Mouse (Mus musculus): Measurements from ENCODE around the gene Oxa1l. TPM values are rescaled to one million over a fixed set of nuclear protein-coding genes. Genes with fewer than 3 reads are reported as not detected.

The Oxa1l gene
- polyA plus RNA-seq, 1 experiment from 2014 or later: 50.2 TPM

DNA sequence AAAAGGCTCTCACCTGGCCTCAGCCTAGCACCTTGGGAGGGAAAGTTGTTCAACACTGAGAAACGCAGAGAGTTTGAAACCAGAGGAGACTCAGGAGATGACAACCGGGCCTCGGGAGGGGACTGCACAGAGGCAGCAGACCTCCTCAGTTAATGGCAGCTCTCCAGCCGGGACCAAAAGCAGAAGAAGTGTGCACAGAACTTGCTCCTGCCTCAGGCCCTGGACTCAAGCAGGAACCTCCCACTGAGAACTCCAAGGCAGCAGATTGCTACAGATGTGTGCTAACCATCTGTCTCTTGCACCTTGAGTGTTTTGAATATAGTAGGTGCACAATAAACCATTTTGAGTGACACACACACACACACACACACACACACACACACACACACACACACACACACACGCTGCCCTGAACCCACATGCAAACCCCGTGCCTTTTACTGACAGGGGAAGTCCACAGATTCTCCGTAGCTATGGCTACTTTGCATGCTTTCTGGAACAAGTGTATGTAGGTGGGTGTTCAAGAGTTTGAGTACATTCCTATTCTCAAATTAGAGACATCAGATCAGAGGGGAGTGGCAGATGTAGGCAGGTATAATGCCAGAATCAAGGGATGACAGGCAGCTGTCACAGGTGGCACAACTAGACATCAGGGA, 37.4 kb downstream of the Oxa1l start:
- 70% methylated on average over 7 of the region's 7 CpGs for WGBS
- Histone ChIP-seq H3K36me3 (no peaks in the 10 kb centered on the region), H3K27me3 (replicated peaks) (no peaks in the 10 kb centered on the region), H3K27ac (no peak overlapping the region), H3K4me3 (no peak overlapping the region), H3K9ac (no peak overlapping the region), H3K9me3 (no peaks in the 10 kb centered on the region), H3K4me1 (no peaks in the 10 kb centered on the region), H3K4me2 (replicated peaks) (no peak overlapping the region)
- ATAC-seq (ENCODE audit: low FRiP score, low read depth): no peak

- no peaks in the 10 kb centered on the region for H3K9me3 ChIP-seq
- no peak overlapping the region for H3K27ac ChIP-seq
- no peak overlapping the region for H3K9ac ChIP-seq
- H3K36me3 ChIP-seq: no peaks in the 10 kb centered on the region
- ATAC-seq (ENCODE audit: low FRiP score, low read depth): no peak
- no peak overlapping the region for H3K4me3 ChIP-seq
- H3K4me2 ChIP-seq (replicated peaks): no peak overlapping the region
- no peaks in the 10 kb centered on the region for H3K27me3 ChIP-seq (replicated peaks)
- no peaks in the 10 kb centered on the region for H3K4me1 ChIP-seq
- WGBS: 67% methylated on average over 7 of the region's 7 CpGs
Measured at GRCm38 (mm10) chr14:54398528-54398916, 37.9 kb downstream of the Oxa1l start.

DNA sequence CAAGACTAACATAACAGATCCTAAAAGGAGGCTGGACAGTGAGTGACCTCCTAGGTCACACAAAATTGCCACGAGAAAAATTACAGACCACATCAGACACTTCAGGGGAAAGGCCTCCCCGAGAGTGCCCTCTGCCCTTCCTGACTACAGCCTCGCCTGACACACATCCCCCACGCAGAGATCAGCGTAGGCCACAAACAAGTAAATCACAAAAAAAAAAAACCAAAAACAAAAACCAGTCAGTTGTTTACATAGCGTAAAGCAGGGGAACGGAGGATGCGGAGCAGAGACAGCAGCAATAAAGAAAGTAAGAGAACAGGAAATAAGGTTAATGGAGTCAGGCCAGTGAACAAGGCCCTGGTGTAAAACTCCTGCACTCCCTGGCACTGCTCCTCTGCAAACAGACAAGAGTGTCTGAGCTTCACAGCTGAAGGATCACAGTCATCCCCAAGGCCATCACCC, 38.3 kb downstream of the Oxa1l start:
- no peak overlapping the region for H3K4me2 ChIP-seq (replicated peaks)
- H3K27me3 ChIP-seq (replicated peaks): no peaks in the 10 kb centered on the region
- no peaks in the 10 kb centered on the region for H3K4me1 ChIP-seq
- H3K36me3 ChIP-seq: no peaks in the 10 kb centered on the region
- 49% methylated on average over 8 of the region's 8 CpGs for WGBS
- no peak overlapping the region for H3K4me3 ChIP-seq
- H3K9ac ChIP-seq: no peak overlapping the region
- no peaks in the 10 kb centered on the region for H3K9me3 ChIP-seq
- no peak for ATAC-seq (ENCODE audit: low FRiP score, low read depth)
- no peak overlapping the region for H3K27ac ChIP-seq

DNA sequence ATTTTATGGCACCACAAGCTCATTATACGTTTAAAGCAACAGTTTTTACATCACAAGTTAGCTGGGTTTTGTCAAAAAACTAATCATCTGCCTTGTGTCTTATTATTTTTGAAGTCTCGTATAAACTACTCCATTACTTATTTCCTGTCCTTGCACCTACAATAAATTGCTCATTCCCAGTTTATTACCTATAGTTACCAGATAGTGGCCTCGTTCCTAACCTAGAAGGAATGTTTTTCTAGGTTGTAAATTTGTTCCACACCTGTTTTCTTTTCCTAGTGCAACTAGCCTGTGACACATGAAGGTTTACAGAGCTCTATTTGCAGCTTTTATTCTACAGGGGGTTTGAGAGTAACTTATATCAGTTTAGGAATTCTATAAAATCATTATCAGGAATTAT, 41.1 kb downstream of the Oxa1l start:
- Histone ChIP-seq H3K4me2 (replicated peaks) (no peak overlapping the region), H3K4me3 (no peak overlapping the region), H3K36me3 (no peaks in the 10 kb centered on the region), H3K9ac (no peak overlapping the region), H3K9me3 (no peaks in the 10 kb centered on the region), H3K27me3 (replicated peaks) (no peaks in the 10 kb centered on the region), H3K27ac (no peak overlapping the region), H3K4me1 (no peaks in the 10 kb centered on the region)
- 59% methylated on average over 3 of the region's 3 CpGs for WGBS
- no peak for ATAC-seq (ENCODE audit: low FRiP score, low read depth)

DNA sequence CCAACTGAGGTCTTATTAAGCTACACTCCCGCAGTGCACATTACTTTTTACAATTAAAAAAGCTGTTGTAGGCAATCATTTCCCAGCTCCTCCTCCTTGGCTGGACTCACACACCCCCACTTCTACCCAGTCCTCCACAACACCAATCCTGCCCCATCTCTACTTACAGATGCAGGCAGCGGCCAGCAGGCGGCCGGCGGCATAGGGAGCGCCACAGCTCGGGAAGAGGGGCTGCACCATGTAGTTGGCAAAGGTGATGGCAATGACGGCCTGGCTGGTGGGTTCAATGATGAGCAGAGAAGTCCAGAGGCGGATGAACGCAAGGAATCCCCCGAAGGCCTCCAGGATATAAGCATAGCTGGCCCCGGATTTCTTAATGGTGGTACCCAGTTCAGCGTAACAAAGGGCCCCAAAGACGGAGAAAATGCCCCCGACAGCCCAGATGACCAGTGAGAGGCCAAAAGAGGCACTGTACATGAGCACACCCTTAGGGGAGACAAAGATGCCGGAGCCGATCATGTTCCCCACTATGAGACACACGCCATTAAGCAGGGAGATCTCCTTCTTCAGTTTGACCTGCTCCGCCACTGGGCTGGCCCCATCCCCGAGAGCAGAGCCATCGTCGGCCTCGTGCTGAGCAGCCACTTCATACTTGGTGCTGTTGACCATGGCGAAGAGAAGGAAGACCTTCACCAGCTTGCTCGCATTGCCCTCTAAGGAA, 47.9 kb downstream of the Oxa1l start:
- Histone ChIP-seq H3K36me3 (no peaks in the 10 kb centered on the region), H3K9ac (no peak overlapping the region), H3K4me3 (no peak overlapping the region), H3K27ac (no peak overlapping the region), H3K4me1 (no peaks in the 10 kb centered on the region; the same call in 1 of the 2 replicates), H3K4me2 (replicated peaks) (no peak overlapping the region; the same call in 1 of the 2 replicates), H3K9me3 (no peaks in the 10 kb centered on the region), H3K27me3 (replicated peaks) (no peaks in the 10 kb centered on the region)
- no peak for ATAC-seq (ENCODE audit: low FRiP score, low read depth)
- 86% methylated on average over 25 of the region's 25 CpGs for WGBS

DNA sequence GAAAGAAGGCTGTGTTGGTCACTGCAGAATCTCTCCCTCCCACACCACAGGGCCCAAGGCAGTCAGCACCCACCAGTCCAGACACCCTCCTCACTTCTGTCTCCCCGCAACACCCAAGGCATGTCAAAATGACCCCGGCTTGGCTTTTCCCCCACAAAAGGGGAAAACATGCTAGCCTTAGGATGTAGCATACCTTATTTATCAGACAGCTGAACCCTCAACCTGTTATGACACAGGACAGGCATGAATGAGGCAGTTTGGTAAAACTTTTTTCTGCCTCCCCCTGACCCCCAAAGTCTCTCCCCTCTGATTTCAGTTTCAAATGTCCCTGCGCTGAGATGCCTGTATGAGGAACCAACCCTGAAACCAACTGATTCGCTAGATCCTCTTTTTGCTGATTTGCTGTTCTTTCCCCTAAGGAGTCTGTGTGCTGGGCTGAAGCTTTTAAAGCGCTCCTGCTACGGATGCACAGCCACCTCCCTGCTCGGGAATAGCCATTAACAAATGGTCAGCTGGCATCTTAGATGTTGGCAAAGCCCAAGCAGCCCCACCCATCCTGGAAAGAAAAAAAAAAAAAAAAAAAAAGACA, 48.5 kb downstream of the Oxa1l start:
- 75% methylated on average over 7 of the region's 7 CpGs for WGBS
- H3K9ac ChIP-seq: no peak overlapping the region
- no peaks in the 10 kb centered on the region for H3K9me3 ChIP-seq
- peaks cover 5% of the 10 kb centered on the region; the same call in 1 of the 2 replicates for H3K27me3 ChIP-seq (replicated peaks)
- no peak overlapping the region for H3K4me3 ChIP-seq
- H3K4me2 ChIP-seq (replicated peaks): no peak overlapping the region
- no peak for ATAC-seq (ENCODE audit: low FRiP score, low read depth)
- H3K36me3 ChIP-seq: no peaks in the 10 kb centered on the region
- no peak overlapping the region for H3K27ac ChIP-seq
- peaks cover 4% of the 10 kb centered on the region for H3K4me1 ChIP-seq

DNA sequence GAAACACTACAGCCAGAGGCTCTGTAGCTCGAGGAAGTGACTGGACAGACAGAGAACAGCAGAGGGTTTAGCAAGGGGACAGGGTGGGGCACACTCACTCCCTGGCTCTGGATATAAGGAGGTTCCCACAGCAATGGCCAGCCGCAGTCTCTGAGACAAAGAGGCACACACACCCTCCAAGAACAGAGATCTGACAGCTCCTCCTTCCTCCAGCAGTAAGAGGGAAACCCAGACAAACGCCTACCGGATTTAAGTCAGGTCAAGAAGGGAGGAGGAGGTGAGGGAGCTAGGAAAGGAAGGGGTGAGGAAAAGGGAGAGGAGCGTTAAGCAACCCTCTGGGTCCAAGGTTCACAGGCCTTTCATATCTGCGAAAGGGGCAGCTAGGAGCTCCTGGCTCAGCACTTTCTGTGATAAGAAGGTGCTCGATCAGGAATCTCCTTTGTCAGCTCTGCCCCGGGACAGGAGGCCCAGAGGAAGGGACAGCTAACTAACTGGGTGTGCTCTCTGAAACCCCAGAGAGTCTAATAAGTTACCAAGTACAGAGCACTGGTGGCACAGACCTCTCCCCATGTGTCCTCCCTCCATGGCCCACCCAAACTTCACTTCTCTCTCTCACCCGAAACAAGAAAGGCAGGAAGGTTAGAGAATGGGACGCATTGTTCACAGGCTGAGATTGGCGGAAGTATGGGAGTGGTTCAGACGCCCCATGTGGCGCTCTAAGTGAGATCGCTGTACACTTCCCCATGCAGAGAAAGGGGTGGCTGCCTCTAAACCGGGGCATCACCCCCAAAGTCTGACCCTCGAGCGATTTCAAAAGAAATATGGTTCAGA, 49.6 kb downstream of the Oxa1l start:
- peaks cover 13% of the 10 kb centered on the region; the same call in 1 of the 2 replicates for H3K27me3 ChIP-seq (replicated peaks)
- ATAC-seq (ENCODE audit: low FRiP score, low read depth): no peak
- H3K9ac ChIP-seq: no peak overlapping the region
- 44% methylated on average over 17 of the region's 17 CpGs for WGBS
- no peak overlapping the region for H3K27ac ChIP-seq
- peaks cover 4% of the 10 kb centered on the region for H3K4me1 ChIP-seq
- H3K4me2 ChIP-seq (replicated peaks): no peak overlapping the region
- no peak overlapping the region for H3K4me3 ChIP-seq
- H3K36me3 ChIP-seq: no peaks in the 10 kb centered on the region
- H3K9me3 ChIP-seq: no peaks in the 10 kb centered on the region

DNA sequence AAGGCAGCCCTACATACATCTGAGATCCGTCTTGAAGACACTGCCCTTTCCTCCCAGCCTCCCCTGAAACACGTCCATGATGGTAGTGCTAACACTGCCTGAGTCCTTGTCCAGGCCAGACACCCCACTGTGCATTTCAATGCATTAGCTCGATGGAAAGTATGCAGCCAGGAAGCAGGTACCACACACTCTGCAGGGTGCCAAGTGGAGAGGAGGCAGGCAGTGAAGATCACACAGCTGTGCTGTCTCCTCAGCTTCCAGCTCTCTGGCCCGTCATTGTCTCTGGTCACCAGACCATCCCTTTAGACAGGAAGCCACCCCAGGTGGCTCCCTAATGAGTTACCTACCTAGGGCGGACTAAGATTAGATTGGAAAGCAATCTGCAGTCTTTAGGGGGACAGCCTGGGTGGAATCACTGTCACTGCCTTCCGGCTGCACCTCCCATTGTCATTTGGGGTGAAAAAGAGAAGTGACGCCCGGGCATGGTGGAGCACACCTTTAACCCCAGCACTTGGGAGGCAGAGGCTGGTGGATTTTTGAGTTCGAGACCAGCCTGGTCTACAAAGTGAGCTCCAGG, 51.5 kb downstream of the Oxa1l start:
- Histone ChIP-seq H3K27ac (no peak overlapping the region), H3K9me3 (no peaks in the 10 kb centered on the region), H3K4me2 (replicated peaks) (no peak overlapping the region), H3K4me3 (no peak overlapping the region), H3K27me3 (replicated peaks) (peaks cover 19% of the 10 kb centered on the region), H3K4me1 (peaks cover 4% of the 10 kb centered on the region), H3K9ac (no peak overlapping the region), H3K36me3 (no peaks in the 10 kb centered on the region)
- ATAC-seq (ENCODE audit: low FRiP score, low read depth): no peak
- 44% methylated on average over 9 of the region's 9 CpGs for WGBS

GRCm38 (mm10) chr14:54412629-54413170, 52.1 kb downstream of the Oxa1l start:
- no peak overlapping the region for H3K27ac ChIP-seq
- H3K9me3 ChIP-seq: no peaks in the 10 kb centered on the region
- 42% methylated on average over 2 of the region's 2 CpGs for WGBS
- H3K9ac ChIP-seq: no peak overlapping the region
- H3K36me3 ChIP-seq: no peaks in the 10 kb centered on the region
- peaks cover 25% of the 10 kb centered on the region for H3K27me3 ChIP-seq (replicated peaks)
- no peak overlapping the region for H3K4me3 ChIP-seq
- no peak for ATAC-seq (ENCODE audit: low FRiP score, low read depth)
- no peak overlapping the region for H3K4me2 ChIP-seq (replicated peaks)
- H3K4me1 ChIP-seq: peaks cover 7% of the 10 kb centered on the region

- Histone ChIP-seq H3K4me3 (no peak overlapping the region), H3K27me3 (replicated peaks) (peaks cover 28% of the 10 kb centered on the region), H3K4me2 (replicated peaks) (peak overlapping the region; percentile 36), H3K36me3 (no peaks in the 10 kb centered on the region), H3K9ac (no peak overlapping the region), H3K4me1 (peaks cover 7% of the 10 kb centered on the region), H3K27ac (no peak overlapping the region), H3K9me3 (no peaks in the 10 kb centered on the region)
- 9% methylated on average over 18 of the region's 18 CpGs for WGBS
- no peak for ATAC-seq (ENCODE audit: low FRiP score, low read depth)
Measured at GRCm38 (mm10) chr14:54413877-54414700, 53.5 kb downstream of the Oxa1l start.

Data from neural tube, embryonic 12.5 days (tissue).